Mouse (Mus musculus) neural tube, embryonic 15.5 days (tissue): ENCODE measurements around the gene Tent4b. TPM values are rescaled to one million over a fixed set of nuclear protein-coding genes. Genes with fewer than 3 reads are reported as not detected.
A peak's percentile ranks its signal among the peaks of the same experiment; 100 is the strongest.

Experiments
- ATAC-seq: fragments of 200-750 bp; cut with Nextera tagmentation; 2 replicates; pipeline ENCODE4 v1.8.0; 2017; ENCODE audit warnings: mild to moderate bottlenecking, moderate TSS enrichment, moderate library complexity; ENCODE audit not compliant: low FRiP score
- H3K27ac ChIP-seq: fragments of 300-500 bp; sonication (generic); replicated peaks from 2 replicates; pipeline ENCODE4 v1.5.1; 2015; ENCODE audit warnings: mild to moderate bottlenecking, inconsistent platforms
- H3K27me3 ChIP-seq: fragments of 300-500 bp; sonication (generic); replicated peaks from 2 replicates; pipeline ENCODE4 v1.6.1; 2015; ENCODE audit warnings: inconsistent platforms
- H3K36me3 ChIP-seq: fragments of 300-500 bp; sonication (generic); 2 replicates; pipeline ENCODE4 v1.6.1; 2015; ENCODE audit warnings: inconsistent platforms
- H3K4me1 ChIP-seq: fragments of 300-500 bp; sonication (generic); 2 replicates; pipeline ENCODE4 v1.6.1; 2015; ENCODE audit warnings: inconsistent platforms
- H3K4me2 ChIP-seq: fragments of 300-500 bp; sonication (generic); 2 replicates; pipeline ENCODE4 v1.6.1; 2015; ENCODE audit warnings: inconsistent platforms, mild to moderate bottlenecking, moderate library complexity
- H3K4me3 ChIP-seq: fragments of 300-500 bp; sonication (generic); replicated peaks from 2 replicates; pipeline ENCODE4 v1.5.1; 2015; ENCODE audit warnings: mild to moderate bottlenecking, inconsistent platforms
- H3K9ac ChIP-seq: fragments of 300-500 bp; sonication (generic); replicated peaks from 2 replicates; pipeline ENCODE4 v1.6.1; 2015; ENCODE audit warnings: mild to moderate bottlenecking, inconsistent platforms
- H3K9me3 ChIP-seq: fragments of 300-500 bp; sonication (generic); replicated peaks from 2 replicates; pipeline ENCODE4 v1.6.1; 2016; ENCODE audit warnings: inconsistent platforms
- WGBS: fragments of 180-500 bp; shearing (Covaris S2); methylation state at CpG from one replicate; pipeline ENCODE4 v1.1.7; 2015; ENCODE audit warnings: mixed read lengths; 5-methylcytosine and 5-hydroxymethylcytosine counted together
- polyA plus RNA-seq: library from polyadenylated mRNA; unstranded; fragments of >200 nt; fragmentation: Nextera tagmentation; extraction: Ambion mirVana; gene quantifications from 2 replicates; pipeline ENCODE4 v1.2.1, GENCODE M21; 2015

Gene Tent4b
- 8.5 and 9.7 TPM in 2 replicates for polyA plus RNA-seq

DNA sequence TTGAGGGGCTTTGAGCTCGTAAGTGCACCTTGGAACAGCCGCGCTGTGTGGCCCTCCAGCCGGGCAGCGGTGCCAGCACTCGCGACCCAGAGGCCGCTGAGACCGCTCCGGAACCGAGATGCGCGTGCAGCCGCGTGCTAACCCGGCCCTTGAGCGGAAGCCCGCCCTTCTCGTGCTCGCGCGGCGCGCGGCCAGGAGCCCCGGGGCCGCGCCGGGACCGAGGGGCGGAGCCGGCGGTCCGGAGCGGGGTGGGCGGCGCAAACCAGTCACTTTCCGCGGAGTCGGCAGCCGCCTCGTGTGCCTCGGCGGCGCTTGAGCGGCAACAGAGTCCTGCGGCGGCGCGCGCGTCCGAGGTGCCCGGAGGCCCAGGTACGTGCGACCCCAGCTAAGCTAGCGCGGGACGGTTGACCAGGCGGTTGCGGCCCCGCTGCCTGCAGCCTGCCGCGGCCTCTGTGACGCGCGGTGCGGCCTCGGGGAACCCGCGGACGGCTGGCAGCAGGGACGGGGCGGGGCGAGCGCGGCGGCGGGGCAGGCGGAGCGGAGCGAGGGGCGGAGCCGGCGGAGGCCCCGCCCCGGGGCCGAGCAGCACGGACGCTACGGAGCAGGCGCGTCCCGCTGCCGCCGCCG is at the start of gene Tent4b:
Tent4b (plus strand) TSS at position 269 of the 627 bp plus-strand sequence.
- WGBS: under 1% methylated on average over 80 of the region's 97 CpGs
- Histone ChIP-seq H3K27ac (peak within 1 kb of the TSS; percentile 96), H3K9me3 (no peaks in the 10 kb centered on the region), H3K27me3 (no peaks in the 10 kb centered on the region), H3K4me2 (peak within 1 kb of the TSS; percentile 88), H3K36me3 (no peaks in the 10 kb centered on the region), H3K9ac (peak within 1 kb of the TSS; percentile 86), H3K4me3 (peak within 1 kb of the TSS; percentile 91), H3K4me1 (peaks cover 42% of the 10 kb centered on the region)
- ATAC-seq: peak; percentile 96

- H3K9ac ChIP-seq: no peak overlapping the region
- no peaks in the 10 kb centered on the region for H3K27me3 ChIP-seq
- H3K4me3 ChIP-seq: no peak overlapping the region
- H3K4me1 ChIP-seq: no peaks in the 10 kb centered on the region
- no peak for ATAC-seq
- no peak overlapping the region for H3K27ac ChIP-seq
- H3K9me3 ChIP-seq: no peaks in the 10 kb centered on the region
- peaks cover 75% of the 10 kb centered on the region for H3K36me3 ChIP-seq
- no peak overlapping the region for H3K4me2 ChIP-seq
- 99% methylated on average over 6 of the region's 6 CpGs for WGBS
Measured at GRCm38 (mm10) chr8:88150910-88151371, 48.1 kb upstream of the Tent4b start.

GRCm38 (mm10) chr8:88160237-88160995 is 38.6 kb upstream of the Tent4b start:
- no peak overlapping the region for H3K4me3 ChIP-seq
- no peak overlapping the region for H3K9ac ChIP-seq
- WGBS: 90% methylated on average over 10 of the region's 10 CpGs
- H3K4me2 ChIP-seq: no peak overlapping the region
- no peaks in the 10 kb centered on the region for H3K27me3 ChIP-seq
- no peak overlapping the region for H3K27ac ChIP-seq
- no peaks in the 10 kb centered on the region for H3K4me1 ChIP-seq
- ATAC-seq: no peak
- peaks cover 82% of the 10 kb centered on the region for H3K36me3 ChIP-seq
- no peaks in the 10 kb centered on the region for H3K9me3 ChIP-seq

GRCm38 (mm10) chr8:88161439-88161838 is 37.6 kb upstream of the Tent4b start:
- H3K36me3 ChIP-seq: peaks cover 82% of the 10 kb centered on the region
- 81% methylated on average over 5 of the region's 5 CpGs for WGBS

GRCm38 (mm10) chr8:88175264-88175663 is 23.7 kb upstream of the Tent4b start:
- no peak for ATAC-seq
- no peak overlapping the region for H3K27ac ChIP-seq
- no peaks in the 10 kb centered on the region for H3K4me1 ChIP-seq
- H3K4me3 ChIP-seq: no peak overlapping the region
- H3K9ac ChIP-seq: no peak overlapping the region
- no peak overlapping the region for H3K4me2 ChIP-seq
- no peaks in the 10 kb centered on the region for H3K27me3 ChIP-seq
- 85% methylated on average over 7 of the region's 7 CpGs for WGBS
- peaks cover 23% of the 10 kb centered on the region for H3K36me3 ChIP-seq
- H3K9me3 ChIP-seq: no peaks in the 10 kb centered on the region

More at GRCm38 (mm10) chr8:88161439-88161838, 37.6 kb upstream of the Tent4b start:
- H3K9ac ChIP-seq: no peak overlapping the region
- no peaks in the 10 kb centered on the region for H3K4me1 ChIP-seq
- no peak overlapping the region for H3K4me2 ChIP-seq
- no peak overlapping the region for H3K4me3 ChIP-seq
- no peaks in the 10 kb centered on the region for H3K9me3 ChIP-seq
- no peak for ATAC-seq
- H3K27ac ChIP-seq: no peak overlapping the region
- no peaks in the 10 kb centered on the region for H3K27me3 ChIP-seq

GRCm38 (mm10) chr8:88177291-88177690 is 21.7 kb upstream of the Tent4b start:
- WGBS: 92% methylated on average over 8 of the region's 8 CpGs

DNA sequence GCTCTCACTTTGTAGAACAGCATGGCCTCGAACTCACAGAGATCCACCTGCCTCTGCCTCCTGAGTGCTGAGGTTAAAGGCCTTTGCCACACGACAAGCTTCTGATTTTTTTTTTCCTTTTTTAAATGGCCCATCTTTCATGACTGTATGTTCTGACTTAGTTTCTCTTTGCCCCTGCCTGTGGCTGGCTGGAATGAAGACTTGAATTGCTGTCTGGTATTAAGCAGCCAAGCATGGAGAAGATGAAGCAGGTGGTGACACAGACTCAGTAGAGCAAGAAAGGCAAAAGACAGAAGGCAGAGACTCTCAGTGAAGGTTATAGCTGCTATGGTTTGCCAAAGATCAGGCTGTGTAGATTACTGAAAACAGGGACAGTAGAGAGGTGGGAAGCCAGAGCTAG is 15.9 kb upstream of the Tent4b start:
- Histone ChIP-seq H3K4me3 (no peak overlapping the region), H3K27me3 (no peaks in the 10 kb centered on the region), H3K9ac (no peak overlapping the region), H3K27ac (no peak overlapping the region), H3K36me3 (no peaks in the 10 kb centered on the region), H3K4me1 (no peaks in the 10 kb centered on the region), H3K4me2 (no peak overlapping the region), H3K9me3 (no peaks in the 10 kb centered on the region)
- ATAC-seq: no peak
- 79% methylated on average over 2 of the region's 2 CpGs for WGBS

More at GRCm38 (mm10) chr8:88177291-88177690, 21.7 kb upstream of the Tent4b start:
- H3K4me3 ChIP-seq: no peak overlapping the region
- no peaks in the 10 kb centered on the region for H3K27me3 ChIP-seq
- no peak overlapping the region for H3K9ac ChIP-seq
- ATAC-seq: no peak
- no peak overlapping the region for H3K27ac ChIP-seq
- H3K4me2 ChIP-seq: no peak overlapping the region
- no peaks in the 10 kb centered on the region for H3K4me1 ChIP-seq
- H3K9me3 ChIP-seq: no peaks in the 10 kb centered on the region
- peaks cover 10% of the 10 kb centered on the region for H3K36me3 ChIP-seq

- Histone ChIP-seq H3K36me3 (no peaks in the 10 kb centered on the region), H3K27ac (no peak overlapping the region), H3K27me3 (no peaks in the 10 kb centered on the region), H3K4me1 (no peaks in the 10 kb centered on the region), H3K4me3 (no peak overlapping the region), H3K9ac (no peak overlapping the region), H3K4me2 (no peak overlapping the region), H3K9me3 (no peaks in the 10 kb centered on the region)
- 83% methylated on average over 1 of the region's 1 CpGs for WGBS
- no peak for ATAC-seq
Measured at GRCm38 (mm10) chr8:88184914-88185313, 14.1 kb upstream of the Tent4b start.

- Histone ChIP-seq H3K9ac (no peak overlapping the region), H3K4me3 (no peak overlapping the region), H3K27me3 (no peaks in the 10 kb centered on the region), H3K9me3 (no peaks in the 10 kb centered on the region), H3K36me3 (no peaks in the 10 kb centered on the region), H3K4me1 (no peaks in the 10 kb centered on the region), H3K4me2 (no peak overlapping the region), H3K27ac (no peak overlapping the region)
- ATAC-seq: no peak
- WGBS: 88% methylated on average over 6 of the region's 6 CpGs
Measured at GRCm38 (mm10) chr8:88185716-88186115, 13.3 kb upstream of the Tent4b start.

GRCm38 (mm10) chr8:88197328-88197727 is 1.7 kb upstream of the Tent4b start:
- Histone ChIP-seq H3K9me3 (no peaks in the 10 kb centered on the region), H3K4me2 (no peak overlapping the region), H3K36me3 (no peaks in the 10 kb centered on the region), H3K27ac (no peak overlapping the region), H3K27me3 (no peaks in the 10 kb centered on the region), H3K4me3 (no peak overlapping the region), H3K4me1 (peaks cover 26% of the 10 kb centered on the region), H3K9ac (no peak overlapping the region)
- 71% methylated on average over 3 of the region's 3 CpGs for WGBS
- no peak for ATAC-seq

DNA sequence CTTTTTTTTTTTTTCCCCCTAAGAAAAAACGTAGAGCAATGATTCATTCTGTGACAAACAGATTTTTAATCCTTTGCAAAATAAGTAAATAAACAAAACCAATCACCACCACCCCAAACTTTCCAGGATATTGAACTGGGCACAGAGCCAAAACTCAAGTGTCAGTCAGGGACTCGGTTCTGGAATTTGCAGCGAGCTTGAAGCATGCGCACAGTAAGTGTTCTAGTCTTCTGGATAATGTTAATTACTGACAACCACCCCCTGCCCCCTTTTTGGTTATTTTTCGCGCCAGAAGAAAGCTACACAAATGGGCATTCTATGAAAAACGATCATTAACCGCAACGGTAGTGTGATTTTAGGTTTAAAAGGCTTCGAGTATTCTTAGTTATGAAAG is 465 bp upstream of the Tent4b start:
- 1% methylated on average over 10 of the region's 10 CpGs for WGBS
- ATAC-seq: peak; percentile 10; the same call in 1 of the 2 replicates
- H3K36me3 ChIP-seq: no peaks in the 10 kb centered on the region

More for the DNA sequence above, 465 bp upstream of the Tent4b start:
- H3K9me3 ChIP-seq: no peaks in the 10 kb centered on the region
- H3K4me1 ChIP-seq: peaks cover 38% of the 10 kb centered on the region
- peak overlapping the region; percentile 88 for H3K4me2 ChIP-seq
- peak overlapping the region; percentile 96 for H3K27ac ChIP-seq
- H3K27me3 ChIP-seq: no peaks in the 10 kb centered on the region
- peak overlapping the region; percentile 91 for H3K4me3 ChIP-seq
- H3K9ac ChIP-seq: peak overlapping the region; percentile 86
